Mouse (Mus musculus) kidney, embryonic 16.5 days (tissue): ENCODE data around the gene Vmn1r227. TPM values are rescaled to one million over a fixed set of nuclear protein-coding genes. Genes with fewer than 3 reads are reported as not detected.

Source experiments
- ATAC-seq: fragments of 200-750 bp; cut with Nextera tagmentation; 2 replicates; pipeline ENCODE4 v1.8.0; 2017; ENCODE audit warnings: moderate TSS enrichment; ENCODE audit not compliant: low FRiP score, low TSS enrichment
- H3K27ac ChIP-seq: fragments of 300-500 bp; sonication (generic); 2 replicates; pipeline ENCODE4 v1.5.1; 2014; ENCODE audit warnings: low read length
- H3K27me3 ChIP-seq: fragments of 300-500 bp; sonication (generic); 2 replicates; pipeline ENCODE4 v1.6.1; 2014; ENCODE audit warnings: low read length, control low read depth, mixed read lengths; ENCODE audit not compliant: insufficient read depth
- H3K36me3 ChIP-seq: fragments of 300-500 bp; sonication (generic); 2 replicates; pipeline ENCODE4 v1.6.1; 2014; ENCODE audit warnings: low read length, control low read depth, mixed read lengths; ENCODE audit not compliant: insufficient read depth
- H3K4me1 ChIP-seq: fragments of 300-500 bp; sonication (generic); 2 replicates; pipeline ENCODE4 v1.6.1; 2014; ENCODE audit warnings: low read length, control low read depth, mixed read lengths; ENCODE audit not compliant: insufficient read depth
- H3K4me2 ChIP-seq: fragments of 300-500 bp; sonication (generic); replicated peaks from 2 replicates; pipeline ENCODE4 v1.6.1; 2014; ENCODE audit warnings: low read depth, low read length
- H3K4me3 ChIP-seq: fragments of 300-500 bp; sonication (generic); 2 replicates; pipeline ENCODE4 v1.5.1; 2014; ENCODE audit warnings: mild to moderate bottlenecking, low read length
- H3K9ac ChIP-seq: fragments of 300-500 bp; sonication (generic); replicated peaks from 2 replicates; pipeline ENCODE4 v1.6.1; 2014; ENCODE audit warnings: low read length
- H3K9me3 ChIP-seq: fragments of 300-500 bp; sonication (generic); 2 replicates; pipeline ENCODE4 v1.6.1; 2016; ENCODE audit warnings: low read length, control low read depth
- WGBS: fragments of 180-500 bp; shearing (Covaris S2); extraction: QIAGEN DNeasy Blood & Tissue Kit; methylation state at CpG from one replicate; pipeline ENCODE4 v1.1.7; 2014; 5-methylcytosine and 5-hydroxymethylcytosine counted together
- polyA plus RNA-seq: library from polyadenylated mRNA; unstranded; fragments of >200 nt; fragmentation: Nextera tagmentation; extraction: Ambion mirVana; gene quantifications from 2 replicates; pipeline ENCODE4 v1.2.1, GENCODE M21; 2015

The Vmn1r227 gene
- polyA plus RNA-seq, result not detected in 2 replicates

DNA sequence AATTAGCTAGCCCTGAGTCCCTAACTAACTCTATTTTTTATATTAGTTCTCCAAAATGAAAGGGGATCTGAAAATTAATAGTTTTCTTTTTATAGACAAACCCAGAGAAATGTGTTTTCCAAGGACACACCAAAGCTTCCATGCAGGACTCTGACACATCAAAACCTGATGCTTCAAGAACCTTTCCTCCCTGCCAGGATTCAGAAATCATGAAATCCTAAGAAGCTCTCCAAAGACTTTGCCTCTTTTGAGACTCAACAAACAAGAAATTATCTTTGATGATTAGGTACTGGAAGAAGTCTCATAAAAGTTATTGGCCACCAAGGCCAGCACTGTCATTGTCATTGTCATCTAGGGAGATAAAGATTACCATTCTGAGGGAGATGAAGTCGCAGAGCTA, at the start of gene Vmn1r227:
Vmn1r227 (plus strand) TSS at position 301 of the 400 bp plus-strand sequence.
- WGBS, result 38% methylated on average over 1 of the region's 1 CpGs
- H3K27me3 ChIP-seq, result no peaks in the 10 kb centered on the region
- H3K27ac ChIP-seq, result no peak within 1 kb of the TSS
- no peak within 1 kb of the TSS for H3K4me3 ChIP-seq
- H3K4me2 ChIP-seq, result no peak within 1 kb of the TSS
- H3K9me3 ChIP-seq, result no peaks in the 10 kb centered on the region
- no peak for ATAC-seq
- no peak within 1 kb of the TSS for H3K9ac ChIP-seq
- no peaks in the 10 kb centered on the region for H3K4me1 ChIP-seq
- H3K36me3 ChIP-seq, result no peaks in the 10 kb centered on the region

DNA sequence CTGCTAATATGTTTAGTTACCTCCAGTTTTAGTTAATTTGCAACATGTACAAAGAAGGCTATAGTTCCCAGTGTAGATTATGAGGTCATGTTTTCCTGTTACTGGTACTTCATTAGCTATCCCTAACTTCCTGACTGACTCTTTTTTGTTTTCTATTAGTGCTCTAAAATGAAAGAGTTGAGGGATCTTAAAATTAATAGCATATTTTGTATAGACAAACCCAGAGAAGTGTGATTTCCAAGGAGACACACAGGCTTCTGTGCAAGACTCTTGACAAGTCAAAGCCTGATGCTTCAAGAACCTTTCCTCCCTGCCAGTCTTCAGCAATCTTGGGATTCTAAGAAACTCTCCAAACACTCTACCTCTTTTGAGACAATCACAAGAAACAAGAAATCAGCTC, 47.1 kb upstream of the Vmn1r227 start, which contains the start of gene Vmn1r226:
Vmn1r226 (plus strand) TSS at position 301 of the 400 bp plus-strand sequence.
- 0 out of 2 replicates have a peak, but pooled peaks cover 2% of the 10 kb centered on the region for H3K9me3 ChIP-seq
- ATAC-seq, result no peak

DNA sequence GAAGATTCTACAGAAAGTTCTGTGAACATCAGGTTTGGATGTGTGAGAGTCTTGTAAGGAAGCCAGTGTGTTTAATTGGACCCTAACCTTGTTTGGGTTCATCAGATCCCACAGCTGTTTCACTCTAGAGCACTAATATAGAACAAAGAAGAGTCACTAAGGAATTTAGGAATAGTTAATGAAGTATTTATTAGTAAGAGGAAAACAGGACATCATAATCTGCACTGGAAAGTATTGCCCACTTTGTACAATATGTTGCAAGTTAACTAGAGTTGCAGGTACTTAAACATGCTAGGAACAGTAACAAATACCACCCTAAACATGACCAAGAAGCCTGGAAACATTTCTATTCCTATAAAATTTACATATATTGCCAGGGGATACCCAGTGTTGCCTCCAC, 56.4 kb downstream of the Vmn1r227 start, which contains the start of gene Vmn1r228:
Vmn1r228 (minus strand) TSS at position 101 of the 400 bp plus-strand sequence.
- Histone ChIP-seq H3K4me1 (no peaks in the 10 kb centered on the region), H3K9ac (no peak within 1 kb of the TSS), H3K4me2 (no peak within 1 kb of the TSS), H3K27ac (no peak within 1 kb of the TSS), H3K4me3 (no peak within 1 kb of the TSS), H3K27me3 (no peaks in the 10 kb centered on the region), H3K36me3 (no peaks in the 10 kb centered on the region), H3K9me3 (peaks cover 8% of the 10 kb centered on the region; the same call in 1 of the 2 replicates)
- no peak for ATAC-seq

More for the DNA sequence above, 47.1 kb upstream of the Vmn1r227 start, which contains the start of gene Vmn1r226:
- Histone ChIP-seq H3K4me3 (no peak within 1 kb of the TSS), H3K27ac (no peak within 1 kb of the TSS), H3K4me1 (no peaks in the 10 kb centered on the region), H3K9ac (no peak within 1 kb of the TSS), H3K27me3 (no peaks in the 10 kb centered on the region), H3K4me2 (no peak within 1 kb of the TSS), H3K36me3 (no peaks in the 10 kb centered on the region)

Other genes with a start within 250 kb of the Vmn1r227 start
- gene Vmn2r108, start 248.5 kb upstream of the Vmn1r227 start, polyA plus RNA-seq, result not detected in 2 replicates
- gene Vmn1r225, start 231.7 kb upstream of the Vmn1r227 start, polyA plus RNA-seq, result not detected in 2 replicates
- gene Vmn2r109, start 165.1 kb upstream of the Vmn1r227 start, polyA plus RNA-seq, result not detected in 2 replicates
- 0.03 TPM in 1 of 2 replicates, not detected in the other for gene Vmn2r110, start 133.4 kb upstream of the Vmn1r227 start, polyA plus RNA-seq
- gene Fpr-rs3, start 105.0 kb upstream of the Vmn1r227 start, polyA plus RNA-seq, result not detected in 2 replicates
- gene Vmn1r226, start 47.0 kb upstream of the Vmn1r227 start, polyA plus RNA-seq, result not detected in 2 replicates
- gene Vmn1r228, start 56.3 kb downstream of the Vmn1r227 start, polyA plus RNA-seq, result not detected in 2 replicates
- gene Vmn1r229, start 81.7 kb downstream of the Vmn1r227 start, polyA plus RNA-seq, result 0.01 TPM in 1 of 2 replicates, not detected in the other
- gene Vmn1r230, start 110.6 kb downstream of the Vmn1r227 start, polyA plus RNA-seq, result not detected in 2 replicates
- gene Vmn1r231, start 175.2 kb downstream of the Vmn1r227 start, polyA plus RNA-seq, result not detected in 2 replicates
- not detected in 2 replicates for gene Vmn1r232, start 189.9 kb downstream of the Vmn1r227 start, polyA plus RNA-seq
- 499 and 503 TPM in 2 replicates for gene Ppp2r1a, start 215.5 kb downstream of the Vmn1r227 start, polyA plus RNA-seq